Mouse (Mus musculus) erythroid progenitor cell, adult 5-6 weeks (primary cell): ENCODE measurements around the gene Cep126. TPM values are rescaled to one million over a fixed set of nuclear protein-coding genes. Genes with fewer than 3 reads are reported as not detected.
A peak's percentile ranks its signal among the peaks of the same experiment; 100 is the strongest.

Experiments
- ATAC-seq: replicated peaks from 2 replicates; pipeline ENCODE4 v1.8.0; 2016; ENCODE audit warnings: moderate number of reproducible peaks, mild to moderate bottlenecking, moderate TSS enrichment, inconsistent platforms; ENCODE audit not compliant: poor library complexity, low FRiP score, severe bottlenecking
- total RNA-seq, 2 experiments: library from RNA; stranded (forward) in 1 of 2; stranded (reverse) in 1 of 2; fragments of 150-400 nt in 1 of 2; fragments of 186-747, 209-891 nt in 1 of 2; gene quantifications; 2 replicates each; pipeline versions ENCODE4 v1.2.3 to v1.2.4; 2015 to 2017; ENCODE audit warnings: low replicate concordance in 2 of 2

Gene Cep126
- total RNA-seq (2015; ENCODE audit: low replicate concordance) (not detected in 2 replicates), total RNA-seq (2017; ENCODE audit: low replicate concordance) (not detected in 2 replicates)

DNA sequence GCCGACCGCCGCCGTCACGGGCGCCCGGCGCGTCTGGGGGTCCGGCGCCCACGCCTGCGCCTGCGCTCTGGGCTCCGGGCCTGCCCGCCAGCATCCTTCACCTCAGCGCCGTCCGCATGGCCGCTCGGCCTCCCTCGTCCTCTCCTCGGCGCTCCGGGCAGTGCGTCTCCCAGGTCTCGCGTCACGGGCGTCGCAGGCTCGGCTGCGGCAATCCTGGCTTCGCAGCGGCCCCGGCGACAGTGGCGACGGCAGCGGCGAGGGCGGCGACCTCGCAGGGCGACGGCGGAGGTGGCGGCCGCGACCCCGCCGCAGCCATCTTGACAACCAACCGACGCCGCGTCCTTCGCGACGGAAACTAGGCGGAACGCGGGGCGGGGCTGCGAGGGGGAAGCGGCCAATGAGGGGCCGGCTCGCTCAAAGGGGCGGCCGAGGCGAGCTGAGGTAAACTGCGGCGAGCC, at the start of gene Cep126:
TSS of gene Cep126 (minus strand) at position 178 of the 458 bp plus-strand sequence.
- no peak for ATAC-seq

DNA sequence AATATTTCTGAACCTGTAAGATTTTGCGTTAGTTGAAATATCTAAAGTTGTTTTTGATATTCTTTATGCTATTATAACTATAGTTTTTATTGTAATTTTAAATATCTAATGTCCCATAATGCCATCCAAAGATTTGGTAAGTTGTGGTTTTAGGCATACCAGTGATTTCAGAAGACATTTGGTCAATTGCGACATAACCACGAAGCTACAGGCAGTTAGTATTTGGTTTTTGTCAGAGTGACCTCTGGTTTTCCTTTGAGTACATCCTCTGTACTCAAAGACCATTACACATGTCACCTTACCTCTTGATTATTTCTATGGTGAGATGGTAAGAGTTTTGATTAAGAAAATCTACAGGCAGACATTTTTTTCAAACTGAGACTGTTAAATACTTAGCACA, 45.5 kb upstream of the Cep126 start:
- no peak for ATAC-seq

GRCm38 (mm10) chr9:8177099-8177498, 43.0 kb upstream of the Cep126 start:
- no peak for ATAC-seq

DNA sequence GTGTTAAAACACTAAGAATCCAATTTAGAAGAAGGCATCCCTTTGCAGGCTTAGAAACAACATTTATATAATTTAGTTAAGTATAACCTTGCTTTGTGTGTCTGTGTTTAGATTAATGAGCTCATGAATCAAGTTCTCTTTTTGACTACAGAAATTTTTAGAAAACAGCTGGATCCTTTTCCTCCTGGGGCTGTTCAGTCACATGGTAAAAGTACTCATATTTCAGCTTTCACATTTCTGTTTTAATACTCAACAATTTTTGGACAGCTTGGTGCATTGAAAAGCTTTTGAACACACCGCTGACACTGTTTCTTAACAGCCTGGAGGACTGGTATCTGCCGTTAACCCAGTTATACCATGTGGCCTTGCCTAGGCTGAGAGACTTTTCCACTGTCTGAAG, 22.9 kb upstream of the Cep126 start:
- ATAC-seq, result no peak

DNA sequence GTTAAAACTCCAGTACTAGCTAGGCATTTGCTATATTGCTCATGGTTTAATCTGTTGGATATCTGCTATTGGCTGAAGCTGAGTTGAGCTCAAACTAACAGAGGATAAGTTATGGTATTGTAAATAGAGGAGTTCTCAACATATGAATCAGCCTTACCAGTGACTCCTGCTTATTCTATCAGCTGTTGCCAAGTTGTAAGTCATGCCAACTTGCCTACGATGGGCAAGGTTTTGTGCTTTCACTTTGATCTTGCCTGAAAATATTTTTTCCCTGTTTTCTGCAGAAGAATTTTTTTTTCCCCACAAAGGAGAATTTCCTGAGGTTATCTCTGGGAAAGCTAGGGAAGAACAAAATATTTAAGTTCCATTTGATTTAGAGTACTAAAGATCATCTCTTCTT, 5.4 kb upstream of the Cep126 start:
- ATAC-seq, result no peak

- no peak for ATAC-seq
These were observed 443 bp downstream of the Cep126 start for GRCm38 (mm10) chr9:8133586-8134115.

- ATAC-seq, result no peak
These were observed 10.6 kb downstream of the Cep126 start for GRCm38 (mm10) chr9:8123495-8123894.

DNA sequence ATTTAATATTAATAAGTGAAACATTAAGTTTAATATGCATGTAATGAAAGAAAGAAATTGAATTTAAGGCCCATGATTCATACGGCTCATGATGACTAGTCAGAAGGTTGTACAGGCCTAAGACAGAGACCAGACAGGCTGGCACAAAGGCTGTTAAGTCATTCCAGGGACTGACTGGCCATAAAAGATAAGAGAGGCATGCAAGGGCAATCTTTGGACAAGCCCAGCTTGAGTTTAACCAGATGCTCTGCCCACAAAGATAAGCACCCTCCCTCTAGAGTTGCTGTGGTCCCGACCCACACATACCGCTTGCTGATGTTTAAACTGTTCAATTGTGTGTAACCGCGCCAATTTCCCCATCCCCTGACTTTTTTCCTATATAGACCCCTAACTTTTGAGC, 19.6 kb downstream of the Cep126 start:
- no peak for ATAC-seq

DNA sequence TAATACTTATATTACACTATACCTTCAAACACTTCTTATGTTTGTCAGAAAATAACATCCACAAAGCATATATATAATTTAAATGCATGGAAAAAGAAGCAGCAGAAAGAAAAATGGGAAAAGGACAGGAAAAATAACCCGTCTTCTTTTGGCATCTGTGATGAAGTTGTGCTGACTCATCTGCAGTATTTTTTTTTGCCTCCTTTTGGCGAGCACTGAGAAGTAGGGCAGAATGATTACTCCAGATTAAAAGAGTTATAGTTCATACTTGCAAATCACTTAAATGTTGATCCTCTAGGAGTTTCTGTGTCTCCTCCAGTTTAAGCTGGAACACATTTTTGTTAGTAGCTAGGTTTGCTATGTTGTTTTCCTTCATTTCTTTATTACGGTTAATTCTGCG, 31.0 kb downstream of the Cep126 start:
- ATAC-seq, result no peak

DNA sequence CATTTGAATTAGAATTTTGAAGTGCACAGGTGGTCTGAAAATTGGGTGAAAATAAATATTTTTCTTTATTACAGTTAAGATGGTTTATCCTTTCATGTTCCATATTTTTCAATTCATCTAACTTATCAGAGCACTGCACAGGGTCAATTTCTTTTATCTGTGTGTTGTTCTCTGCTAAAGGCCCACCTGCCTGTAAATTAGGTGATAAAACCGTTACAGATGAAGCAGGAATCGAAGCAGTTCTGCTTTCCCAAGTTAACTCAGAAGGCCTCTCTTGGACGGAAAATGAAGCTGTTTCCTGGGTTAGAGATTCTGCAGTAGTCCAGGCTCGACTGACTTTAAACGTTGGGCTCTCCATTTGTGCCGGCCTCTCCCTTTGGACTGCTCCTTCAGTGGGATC, 33.1 kb downstream of the Cep126 start:
- no peak for ATAC-seq

- ATAC-seq, result no peak
These were observed 55.2 kb downstream of the Cep126 start for GRCm38 (mm10) chr9:8078882-8079281.

- ATAC-seq, result no peak
These were observed 59.7 kb downstream of the Cep126 start for GRCm38 (mm10) chr9:8074345-8074744.

GRCm38 (mm10) chr9:8073203-8073755, 60.8 kb downstream of the Cep126 start:
- ATAC-seq, result no peak

DNA sequence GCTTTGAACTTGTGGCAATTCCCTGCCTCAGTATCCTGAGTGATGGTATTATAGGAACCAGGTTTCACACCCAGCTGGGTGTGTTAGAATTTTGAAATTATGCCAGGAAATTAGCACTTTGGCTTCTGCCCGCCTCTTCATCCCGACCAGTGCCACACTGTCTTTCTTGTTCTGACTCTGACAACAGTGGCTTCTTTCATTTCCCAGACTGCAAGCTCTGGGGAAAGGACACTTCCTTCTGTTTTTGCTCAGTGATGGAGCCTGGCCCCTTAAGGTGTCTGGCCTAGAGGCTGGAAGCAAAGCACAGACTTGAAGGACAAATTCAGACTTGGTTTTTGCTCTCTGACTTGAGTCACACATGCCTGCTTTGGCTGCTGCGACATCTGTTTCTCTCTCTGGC, 74.5 kb downstream of the Cep126 start:
- no peak for ATAC-seq

- ATAC-seq, result no peak
These were observed 79.3 kb downstream of the Cep126 start for GRCm38 (mm10) chr9:8054831-8055230.

- ATAC-seq, result no peak
These were observed 91.1 kb downstream of the Cep126 start for GRCm38 (mm10) chr9:8043044-8043387.

GRCm38 (mm10) chr9:8042338-8043043, 91.6 kb downstream of the Cep126 start, which contains the start of gene Cfap300:
TSS of gene Cfap300 (minus strand) at chr9:8042823.
- ATAC-seq, result peak; percentile 79

DNA sequence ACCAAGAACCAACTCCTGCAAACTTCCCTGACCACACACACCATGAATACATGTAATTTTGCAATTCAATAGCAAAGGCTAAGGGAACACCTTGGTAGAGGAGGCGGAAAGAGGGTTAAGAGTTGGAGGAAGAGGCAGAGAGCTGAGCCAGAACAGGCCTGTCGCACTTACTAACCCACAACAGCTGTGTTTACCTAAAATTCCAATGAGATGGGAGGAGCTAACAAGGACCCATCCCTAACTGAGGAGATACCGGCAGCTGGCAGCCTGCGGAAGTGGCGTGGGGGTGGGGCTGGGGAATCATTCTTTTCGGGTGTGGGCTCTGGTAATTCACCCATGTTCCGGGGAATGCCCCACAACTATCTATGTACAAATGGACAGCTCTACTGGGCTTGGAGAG, 98.5 kb downstream of the Cep126 start:
- no peak for ATAC-seq

- ATAC-seq, result no peak
These were observed 99.0 kb downstream of the Cep126 start for GRCm38 (mm10) chr9:8035091-8035490.

DNA sequence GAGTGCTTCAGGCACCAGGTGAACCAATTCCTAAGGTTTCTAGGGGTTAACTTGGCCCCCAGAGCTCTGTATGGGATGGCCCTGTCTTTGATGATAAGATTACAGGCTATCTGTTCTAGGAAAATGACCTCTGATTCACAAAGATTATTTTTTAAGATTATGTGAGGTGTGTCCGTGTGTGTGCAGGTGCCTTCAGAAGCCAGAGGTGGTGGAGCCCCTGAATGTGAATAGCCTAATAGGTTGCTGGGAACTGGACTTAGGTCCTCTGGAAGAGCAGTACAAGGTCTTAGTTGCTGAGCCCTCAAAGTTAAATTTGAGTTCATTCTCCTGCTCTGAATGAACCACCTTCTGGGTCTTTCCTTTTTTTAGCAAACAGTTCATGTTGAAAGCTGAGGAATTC, 100.0 kb downstream of the Cep126 start:
- no peak for ATAC-seq

DNA sequence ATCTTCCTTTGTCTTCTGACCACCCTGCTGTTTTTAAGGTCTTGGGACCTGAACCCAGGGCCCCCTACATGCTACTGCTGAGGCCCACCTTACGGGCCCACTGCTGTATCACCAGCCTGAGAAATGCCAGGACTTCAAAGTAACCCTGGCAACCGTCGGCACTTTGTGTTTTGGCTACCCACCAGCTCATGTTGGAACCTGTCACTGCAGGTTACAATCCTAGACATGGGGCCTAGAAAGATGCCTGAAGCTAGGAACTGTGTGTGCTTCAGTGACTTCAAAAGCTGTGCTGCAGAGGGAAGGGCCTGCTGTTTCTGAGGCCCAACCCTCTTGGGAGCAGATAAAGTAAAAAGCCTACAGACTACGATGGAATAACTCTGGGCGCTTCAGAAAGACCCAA, 101.2 kb downstream of the Cep126 start:
- no peak for ATAC-seq
